Mouse (Mus musculus): ENCODE data around the gene Cabin1.

The Cabin1 gene

DNA sequence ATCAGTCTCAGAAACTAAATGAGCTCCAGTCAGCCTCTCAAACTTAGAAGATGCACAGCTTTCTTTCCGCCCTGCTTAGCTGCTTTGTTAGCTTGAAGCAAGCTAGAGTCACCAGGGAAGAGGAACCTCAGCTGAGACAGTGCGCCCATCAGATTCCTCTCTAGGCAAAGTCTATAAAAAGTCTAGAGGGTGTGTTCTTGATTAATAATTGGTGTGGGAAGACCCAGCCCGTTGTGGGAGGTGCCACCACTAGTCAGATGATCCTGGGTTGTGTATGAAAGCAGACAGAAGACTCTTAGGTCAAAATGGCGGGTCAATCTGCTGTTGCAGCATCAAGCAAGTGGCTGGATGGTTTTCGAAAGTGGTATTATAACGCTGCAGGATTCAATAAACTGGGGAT lies 2.7 kb upstream of the Cabin1 start:
- no peak for DNase-seq (ENCODE audit: low read depth)

DNA sequence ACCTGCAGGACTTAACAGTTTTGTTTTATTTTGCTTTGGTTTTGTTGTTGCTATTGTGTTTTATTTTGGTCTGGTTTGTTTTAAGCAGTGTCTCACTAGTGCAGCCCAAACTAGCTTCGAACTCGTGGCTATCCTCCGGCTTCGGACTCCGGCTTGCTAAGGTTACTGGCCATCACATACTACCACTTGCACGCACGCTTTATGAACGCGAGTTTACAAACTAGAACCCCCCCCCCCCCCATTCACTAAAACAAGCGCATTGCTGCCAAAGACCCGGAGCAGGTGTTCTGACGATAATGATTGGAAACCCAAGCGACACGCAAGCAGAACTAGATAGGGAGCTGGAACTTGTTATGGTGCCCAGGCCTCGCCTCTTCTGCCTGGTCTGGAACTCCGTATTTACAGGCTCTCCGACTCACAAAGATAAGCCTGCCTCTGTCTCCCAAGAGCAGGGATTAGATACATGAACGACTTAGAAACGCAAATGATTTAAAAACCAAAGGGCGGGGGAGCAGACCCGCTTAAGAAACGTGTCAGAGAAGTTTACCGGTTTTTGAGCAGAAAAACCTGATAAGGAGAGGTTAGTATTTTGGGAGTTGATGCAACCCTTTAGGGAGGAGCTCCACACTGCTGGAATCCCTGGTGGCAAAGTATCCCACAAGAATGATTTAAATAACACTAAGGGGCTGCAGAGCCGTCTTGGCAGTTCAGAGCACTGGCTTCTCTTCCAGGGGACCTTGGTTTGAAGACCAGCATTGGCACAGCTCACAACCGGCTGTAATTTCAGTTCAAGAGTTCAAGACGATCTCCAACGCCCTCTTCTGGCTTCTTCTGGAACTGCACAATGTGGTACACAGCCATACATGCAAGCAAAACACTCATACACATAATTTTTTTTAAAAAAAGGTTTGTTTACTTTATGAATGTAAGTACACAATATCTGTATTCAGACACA lies 655 bp upstream of the Cabin1 start:
- peak; percentile 94 for DNase-seq (ENCODE audit: low read depth)

- DNase-seq (ENCODE audit: low read depth): peak; percentile 51
Measured at GRCm38 (mm10) chr10:75762413-75762812, 1.7 kb downstream of the Cabin1 start.

- no peak for DNase-seq (ENCODE audit: low read depth)
Measured at GRCm38 (mm10) chr10:75760311-75760710, 3.8 kb downstream of the Cabin1 start.

DNA sequence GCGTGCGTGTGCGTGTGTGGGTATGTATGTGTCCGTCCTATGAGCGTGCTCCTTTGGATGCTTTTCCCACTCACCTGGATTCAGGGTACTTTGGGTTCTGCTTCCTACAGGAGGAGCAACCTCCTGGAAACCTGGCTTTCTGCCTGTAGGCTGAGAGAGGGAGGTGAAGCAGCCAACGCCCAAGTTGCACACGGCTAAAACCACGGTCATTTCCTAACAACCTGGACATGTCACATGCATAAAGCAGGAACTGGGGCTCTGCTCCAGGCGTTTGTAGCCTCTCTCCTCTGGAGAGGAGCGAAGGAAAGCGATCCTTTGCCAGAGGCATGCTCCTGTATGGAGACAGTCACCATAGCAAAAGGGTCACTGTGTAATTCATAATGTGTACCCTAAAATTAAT lies 7.4 kb downstream of the Cabin1 start:
- no peak for DNase-seq (ENCODE audit: low read depth)

GRCm38 (mm10) chr10:75744017-75744416 lies 20.1 kb downstream of the Cabin1 start:
- DNase-seq (ENCODE audit: low read depth): peak; percentile 70

GRCm38 (mm10) chr10:75743369-75743768 lies 20.8 kb downstream of the Cabin1 start:
- no peak for DNase-seq (ENCODE audit: low read depth)

DNA sequence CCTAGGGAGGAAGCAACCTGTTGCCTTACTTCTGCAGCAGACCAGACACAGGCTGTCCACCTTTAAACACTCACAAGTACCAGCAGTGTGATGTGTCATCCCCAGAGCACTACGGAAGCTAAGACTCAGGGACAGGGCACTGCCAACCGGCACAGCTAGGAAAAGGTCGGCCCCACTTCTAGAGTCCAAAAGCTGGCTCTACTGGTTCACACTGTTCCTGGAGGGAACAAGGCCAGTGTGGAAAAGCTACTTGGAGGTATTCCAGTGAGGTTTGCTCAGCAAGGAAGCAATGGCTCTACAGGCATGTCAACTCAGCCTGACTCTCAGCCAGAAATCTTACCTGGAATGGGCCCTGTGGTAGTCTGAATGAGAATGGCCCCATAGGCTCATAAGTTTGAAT lies 23.3 kb downstream of the Cabin1 start:
- DNase-seq (ENCODE audit: low read depth): no peak

GRCm38 (mm10) chr10:75725449-75725848 lies 38.7 kb downstream of the Cabin1 start:
- no peak for DNase-seq (ENCODE audit: low read depth)

DNA sequence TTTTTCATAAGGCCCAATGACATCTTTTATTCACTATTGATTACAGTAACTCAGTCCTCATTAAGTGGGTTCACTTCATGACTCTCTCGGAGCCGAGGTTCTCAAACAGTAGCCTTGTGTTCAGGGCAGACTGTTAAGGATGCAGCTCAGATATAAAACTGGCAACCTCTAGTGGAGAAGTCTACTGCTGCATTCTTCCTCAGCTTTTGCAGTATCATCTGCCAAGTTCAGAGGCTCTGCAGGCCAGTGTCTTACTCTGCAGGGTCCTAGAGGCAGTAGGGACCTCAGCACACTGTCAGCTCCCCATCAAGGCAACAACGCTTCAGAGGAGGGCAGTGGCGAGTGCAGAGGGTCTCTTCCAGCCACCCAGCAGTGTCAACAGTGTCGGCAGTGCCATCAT lies 43.9 kb downstream of the Cabin1 start:
- no peak for DNase-seq (ENCODE audit: low read depth)

GRCm38 (mm10) chr10:75714795-75715194 lies 49.3 kb downstream of the Cabin1 start:
- no peak for DNase-seq (ENCODE audit: low read depth)

GRCm38 (mm10) chr10:75713026-75713425 lies 51.1 kb downstream of the Cabin1 start:
- DNase-seq (ENCODE audit: low read depth): no peak

DNA sequence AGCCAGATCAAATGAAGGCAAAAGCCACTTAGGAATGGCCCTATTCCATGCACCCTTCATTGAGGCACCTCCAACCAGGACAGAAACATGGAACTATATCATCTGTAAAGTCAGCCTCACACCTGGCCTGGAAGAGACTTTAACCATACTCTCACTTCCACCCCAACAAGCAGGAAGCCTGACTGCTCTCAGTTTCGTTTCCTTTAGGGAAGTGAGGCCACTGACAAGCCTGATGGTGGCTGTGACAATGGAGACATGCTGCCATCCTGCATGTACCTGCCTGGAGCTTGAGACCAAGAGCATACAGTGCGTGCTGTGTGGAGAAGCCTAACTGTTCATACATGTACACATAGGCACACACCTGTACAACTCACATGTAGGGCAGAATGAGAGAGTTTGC lies 53.9 kb downstream of the Cabin1 start:
- no peak for DNase-seq (ENCODE audit: low read depth)

- DNase-seq (ENCODE audit: low read depth): no peak
Measured at GRCm38 (mm10) chr10:75709261-75709660, 54.9 kb downstream of the Cabin1 start.

DNA sequence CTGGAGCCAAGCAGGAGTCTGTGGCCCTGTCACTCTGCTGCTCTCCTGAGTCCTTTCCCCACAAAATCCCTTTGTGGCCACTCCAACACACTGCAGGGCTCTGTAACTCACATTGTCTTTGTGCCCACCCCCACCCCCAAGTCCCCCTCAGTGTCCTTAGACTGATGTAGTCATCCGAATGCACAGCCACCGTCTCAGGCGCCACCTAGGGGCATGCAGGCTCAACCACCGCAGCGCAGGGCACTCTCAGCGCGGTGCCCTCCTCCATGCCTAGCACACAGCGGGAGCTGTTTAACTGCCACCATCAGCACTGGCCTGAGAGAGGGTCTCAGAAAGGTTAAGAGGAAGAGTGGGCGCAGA lies 55.5 kb downstream of the Cabin1 start:
- DNase-seq (ENCODE audit: low read depth): no peak

- no peak for DNase-seq (ENCODE audit: low read depth)
Measured at GRCm38 (mm10) chr10:75707901-75708632, 56.1 kb downstream of the Cabin1 start.

- DNase-seq (ENCODE audit: low read depth): peak; percentile 48
Measured at GRCm38 (mm10) chr10:75706632-75707216, 57.4 kb downstream of the Cabin1 start.

DNA sequence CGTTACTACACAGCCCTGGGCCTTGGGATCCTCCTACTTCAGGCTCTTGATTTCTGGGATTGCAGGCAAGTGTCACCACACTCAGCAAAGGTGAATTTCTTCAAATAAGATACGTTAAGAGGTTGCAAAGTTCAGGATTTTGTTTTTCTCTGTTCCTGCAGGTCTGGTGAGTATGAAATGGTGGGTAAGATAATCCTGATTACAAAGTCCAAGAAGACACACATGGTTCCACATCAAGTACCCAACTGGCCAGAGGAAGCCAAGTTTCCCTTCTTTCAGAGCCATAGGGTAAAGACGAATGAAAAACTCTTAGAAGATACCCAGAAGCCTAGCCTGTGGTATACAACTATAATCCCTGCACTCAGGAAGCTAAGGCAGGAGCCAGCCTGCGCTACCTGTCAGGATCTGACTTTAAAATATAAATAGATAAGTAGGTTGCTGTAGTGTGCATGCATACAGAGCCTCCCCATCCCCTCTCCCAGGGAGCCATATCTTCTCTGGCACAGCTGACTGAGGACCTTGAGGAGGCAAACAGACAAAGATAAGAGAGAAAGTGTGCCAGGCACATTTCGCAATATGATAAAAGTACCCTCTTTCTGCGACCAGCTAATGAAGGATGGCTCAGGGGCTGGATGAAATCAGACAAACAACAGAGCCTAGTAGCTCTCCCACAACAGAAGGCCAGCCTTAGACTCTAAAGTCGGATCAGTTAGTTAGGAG lies 58.3 kb downstream of the Cabin1 start:
- DNase-seq (ENCODE audit: low read depth): peak; percentile 73

DNA sequence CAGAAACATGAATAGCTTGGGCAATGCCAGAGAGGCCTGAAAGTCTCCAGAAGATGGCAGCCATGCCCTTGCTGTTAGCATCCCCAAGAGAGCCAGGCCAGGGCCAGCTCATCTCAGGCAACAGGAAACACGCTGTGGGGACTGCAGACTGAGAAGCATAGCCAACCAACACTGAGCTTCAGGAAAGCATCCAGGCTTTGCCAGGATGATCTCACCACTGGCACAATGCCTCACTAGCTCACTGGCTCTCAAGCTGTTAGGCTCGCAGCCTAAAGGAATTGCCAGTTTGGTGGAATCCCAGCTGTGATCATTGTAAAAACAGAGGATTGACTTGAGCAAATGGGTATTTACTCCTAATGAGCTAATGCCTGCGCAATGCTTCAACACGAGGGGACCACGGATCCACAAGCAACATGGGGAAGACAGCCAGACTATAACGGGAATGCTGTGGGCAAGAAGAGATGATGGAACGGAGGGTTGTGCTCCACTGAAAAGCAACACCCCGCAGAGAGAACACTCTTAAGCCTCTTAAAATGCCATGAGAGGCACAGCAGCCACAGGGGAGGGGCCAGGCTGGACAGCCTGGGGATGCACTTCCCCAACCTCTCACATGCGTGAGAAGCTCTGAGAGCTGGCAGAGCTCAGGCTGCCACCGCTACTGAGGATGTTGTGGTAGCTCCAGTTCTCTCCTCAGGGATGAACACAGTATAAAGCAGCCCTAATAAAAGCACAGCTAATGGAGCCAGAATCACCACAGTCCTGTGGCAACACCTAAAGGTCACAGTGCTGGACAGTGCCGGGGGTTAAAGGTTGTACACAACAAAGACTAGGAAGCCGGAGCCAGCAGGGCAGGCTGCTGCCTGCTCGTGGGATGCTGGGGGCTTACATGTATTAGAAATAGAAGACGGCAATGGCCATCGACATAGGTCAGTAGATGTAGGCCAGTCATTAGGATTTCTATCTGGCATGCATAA lies 59.6 kb downstream of the Cabin1 start:
- DNase-seq (ENCODE audit: low read depth): no peak

GRCm38 (mm10) chr10:75703504-75703903 lies 60.6 kb downstream of the Cabin1 start:
- no peak for DNase-seq (ENCODE audit: low read depth)

DNA sequence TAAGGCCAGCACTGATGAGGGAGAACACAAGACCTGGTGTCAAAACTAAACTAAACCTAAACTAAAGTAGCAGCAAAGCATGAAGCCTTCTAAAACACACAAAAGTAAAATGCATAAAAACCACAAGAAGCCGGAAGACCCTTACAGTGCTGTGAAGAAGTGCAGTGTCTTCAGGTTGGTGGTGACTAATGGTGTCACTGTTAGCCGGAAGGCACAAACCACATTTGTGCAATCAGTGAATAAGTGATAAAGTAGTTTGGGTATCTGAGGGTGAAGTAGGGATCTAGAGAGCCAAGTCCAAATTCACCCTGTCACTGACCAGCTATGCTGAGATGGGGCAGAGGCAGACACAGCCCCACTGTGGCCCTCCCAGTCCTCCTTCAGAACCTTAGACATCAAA lies 61.6 kb downstream of the Cabin1 start:
- DNase-seq (ENCODE audit: low read depth): no peak

Measured in c-Kit-positive CD71-positive TER-119-negative erythroid progenitor cells, embryonic 14.5 days (primary cell).